Mouse (Mus musculus): Measurements from ENCODE around the gene Alg5.
A peak's percentile ranks its signal among the peaks of the same experiment; 100 is the strongest.

Gene Alg5

DNA sequence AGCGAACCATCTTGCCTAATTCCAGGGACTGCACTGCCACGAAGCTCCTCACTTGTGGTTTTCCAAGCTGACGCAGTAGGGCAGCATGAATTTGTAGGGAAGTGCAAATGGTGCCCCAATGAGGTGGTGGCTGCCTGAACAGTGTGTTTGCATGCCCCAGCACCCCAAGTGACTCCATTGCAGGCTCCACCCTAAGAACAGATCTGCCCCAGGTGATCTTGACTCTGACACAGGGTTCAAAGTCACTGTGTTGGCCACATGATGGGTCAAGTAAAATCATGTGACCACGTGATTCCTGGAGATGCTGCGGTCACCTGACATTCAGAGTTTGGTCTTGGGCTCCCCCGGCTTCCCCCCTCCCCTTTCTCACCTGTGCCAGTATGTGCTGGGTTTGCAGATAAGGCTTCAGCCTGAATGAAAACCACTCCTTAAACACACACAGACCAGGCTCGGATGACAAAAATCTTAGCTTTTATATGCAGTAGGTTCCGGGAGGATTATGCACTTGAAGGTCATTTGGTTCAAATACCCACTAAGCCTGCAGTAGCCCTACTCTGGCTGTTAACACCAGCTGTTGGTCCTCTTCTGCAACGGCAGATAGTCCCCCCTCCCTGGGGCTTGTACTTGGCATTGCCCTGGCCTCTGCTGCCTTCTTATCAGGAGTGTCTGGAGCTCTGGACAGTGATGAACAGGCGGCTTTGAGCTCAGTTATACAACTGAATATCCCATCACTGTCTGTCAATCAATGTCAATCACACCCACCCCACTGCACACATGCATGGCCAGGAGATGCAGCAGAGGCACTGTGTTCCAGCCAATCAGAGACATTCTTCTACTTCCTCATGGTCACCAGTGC, 56.7 kb downstream of the Alg5 start:
- ATAC-seq (ENCODE audit: low TSS enrichment): no peak

DNA sequence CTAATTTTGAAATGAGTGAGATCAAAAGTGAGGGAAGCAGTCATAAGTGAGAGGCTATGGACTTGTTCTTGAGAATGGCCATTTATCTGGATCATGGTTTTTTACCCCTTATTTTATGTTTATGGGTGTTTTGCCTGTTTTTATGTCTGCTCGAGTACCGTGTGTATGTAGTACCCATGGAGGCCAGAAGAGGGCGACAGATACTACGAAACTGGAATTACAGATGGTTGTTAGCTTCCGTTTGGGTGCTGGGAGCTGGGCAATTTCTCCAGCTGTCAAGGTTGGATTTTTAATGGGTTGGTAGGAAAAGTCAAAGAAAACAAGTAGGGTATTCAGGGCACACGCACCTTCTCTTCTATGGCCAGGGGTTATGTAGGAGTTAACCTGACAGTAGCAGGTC, 58.4 kb downstream of the Alg5 start:
- ATAC-seq (ENCODE audit: low TSS enrichment): no peak

DNA sequence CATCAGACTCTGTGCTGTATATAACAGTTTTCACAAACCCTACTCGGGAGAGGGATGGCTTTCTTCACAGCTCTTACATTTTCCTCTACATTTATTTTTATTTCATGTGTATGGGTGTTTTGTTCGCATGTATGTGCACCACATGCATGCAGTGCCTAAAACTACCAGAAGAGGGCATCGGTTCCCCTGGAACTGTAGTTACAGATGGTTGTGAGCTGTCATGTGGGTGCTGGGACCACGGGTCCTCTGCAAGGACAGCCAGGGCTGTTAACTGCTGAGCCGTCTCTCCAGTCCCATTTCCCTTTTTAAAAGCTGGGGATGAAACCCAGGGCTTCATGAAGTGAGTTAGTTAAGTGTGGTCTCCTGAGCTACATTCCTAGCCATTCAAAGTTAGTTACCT, 60.0 kb downstream of the Alg5 start:
- no peak for ATAC-seq (ENCODE audit: low TSS enrichment)

DNA sequence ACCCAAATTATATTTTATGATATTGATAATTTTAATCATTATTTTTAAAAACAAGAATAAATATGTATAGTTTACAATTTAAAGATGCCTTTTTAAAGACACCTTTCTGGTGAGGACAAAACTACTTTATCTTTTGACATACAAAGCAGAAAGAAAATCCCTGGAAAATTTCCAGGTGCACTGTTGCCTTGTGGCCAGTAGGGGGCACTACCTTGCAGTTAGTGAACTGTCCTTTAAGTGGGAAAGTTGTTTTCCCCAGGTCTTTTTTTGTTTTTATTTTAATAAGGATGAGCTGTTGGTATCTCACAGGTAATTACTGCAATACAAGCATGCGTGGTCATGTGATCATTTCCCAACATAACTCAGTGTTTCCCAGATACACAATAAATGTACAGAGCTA, 60.5 kb downstream of the Alg5 start:
- ATAC-seq (ENCODE audit: low TSS enrichment): no peak

DNA sequence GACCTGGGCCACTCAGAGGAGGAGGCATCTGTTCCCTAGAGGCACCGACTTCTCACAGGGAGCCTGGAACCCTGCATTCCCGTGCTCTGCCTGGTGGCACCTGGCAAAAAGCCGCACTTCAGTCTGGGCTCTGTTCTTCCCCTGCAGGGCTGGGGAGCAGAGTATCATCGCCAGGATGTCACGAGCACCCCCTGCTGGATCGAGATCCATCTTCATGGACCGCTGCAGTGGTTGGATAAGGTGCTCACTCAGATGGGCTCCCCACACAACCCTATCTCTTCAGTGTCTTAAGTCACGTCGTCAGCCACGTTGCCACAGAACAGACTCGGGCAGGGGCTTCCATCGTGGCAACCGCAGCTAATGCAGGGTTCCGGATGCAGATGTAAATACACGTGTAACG, 61.9 kb downstream of the Alg5 start:
- peak; percentile 93 for ATAC-seq (ENCODE audit: low TSS enrichment)
